Mouse (Mus musculus): ENCODE measurements around the gene Ttc41.

DNA sequence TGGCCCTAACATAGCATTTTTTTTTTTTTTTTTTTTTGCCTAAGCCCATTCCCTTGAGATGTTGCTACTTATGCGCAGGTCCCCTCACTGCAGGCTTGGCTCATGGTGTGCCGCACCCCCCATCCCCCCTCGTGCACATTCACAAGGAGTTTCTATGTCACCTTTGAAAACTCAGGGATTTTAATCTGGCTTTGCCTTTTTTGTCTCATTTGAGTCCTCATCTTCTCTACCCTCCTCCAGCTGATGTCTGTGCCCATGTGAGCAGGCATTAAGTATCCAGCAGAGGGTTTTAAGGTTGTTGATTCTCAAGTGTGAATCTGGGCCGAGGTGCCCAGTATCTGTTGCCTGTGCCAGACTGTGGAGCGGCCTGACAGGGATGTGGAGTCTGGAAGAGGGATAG is 76.0 kb downstream of the Ttc41 start:
- TF ChIP-seq CTCF (IDR thresholded peaks at IDR 0.05; ENCODE audit: low read depth) (no peak), EP300 (IDR thresholded peaks at IDR 0.05; ENCODE audit: low read depth) (no peak)
